Mouse (Mus musculus) A20 (cell line): ENCODE data around the gene Gm3417.
"Not testable (repeated sequence)": the region's sequence is repeated elsewhere in the genome, so short reads cannot be mapped to it uniquely, and the experiment has no call there.

Experiments used
- DNase-seq: peaks from one replicate; pipeline ENCODE4 v3.0.0-alpha.2; 2011; ENCODE audit warnings: low read depth, low spot score

Gm3417 gene

DNA sequence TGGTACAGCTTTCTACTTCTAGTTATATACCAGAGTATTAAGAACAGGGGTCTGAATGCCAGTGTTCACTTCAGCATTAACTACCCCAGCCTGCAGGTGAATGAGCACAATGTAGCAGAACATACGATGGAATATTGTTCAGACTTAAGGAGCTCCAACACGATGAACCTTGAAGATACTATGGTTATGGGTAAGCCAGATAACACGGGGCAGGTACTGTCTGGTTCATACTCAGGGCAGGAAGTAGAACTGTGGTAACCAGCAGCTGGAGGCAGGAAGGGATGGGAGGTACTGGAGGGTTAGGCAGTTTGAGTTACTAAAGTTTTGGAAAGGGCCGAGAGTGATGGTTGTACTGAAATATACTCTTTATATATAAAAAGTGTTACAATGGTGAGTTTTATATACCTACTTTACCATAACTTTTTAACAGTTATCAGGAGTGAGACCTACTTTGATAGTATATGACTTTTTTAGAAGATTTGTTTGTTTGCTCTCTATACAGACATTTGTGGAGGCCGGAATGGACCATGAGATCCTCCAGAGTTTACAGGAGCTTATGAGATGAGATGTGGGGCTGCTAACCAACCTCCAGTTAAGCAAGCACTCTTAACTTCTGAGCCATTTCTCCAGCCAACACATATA lies 19.8 kb downstream of the Gm3417 start:
- DNase-seq, result no peak

DNA sequence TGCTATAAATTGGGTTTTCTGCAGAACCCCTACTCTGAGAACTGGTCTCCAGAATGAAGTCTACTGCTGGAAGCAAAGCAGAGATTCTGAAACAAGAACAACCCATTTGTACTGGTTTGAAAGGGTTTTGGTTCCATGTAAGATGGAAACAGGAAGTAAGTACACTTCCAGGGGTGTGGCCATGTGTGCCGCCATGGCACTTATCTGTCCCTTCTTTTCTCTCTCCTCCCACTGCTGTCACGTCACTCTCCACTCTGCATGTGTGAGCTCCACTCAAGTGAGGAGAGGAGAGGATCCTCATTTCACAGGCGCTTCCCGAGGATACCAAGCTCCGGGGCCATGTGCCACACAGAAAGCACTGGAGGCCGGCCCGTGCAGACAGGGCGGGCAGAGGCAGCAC lies 25.1 kb downstream of the Gm3417 start:
- DNase-seq, result peak; percentile 46

DNA sequence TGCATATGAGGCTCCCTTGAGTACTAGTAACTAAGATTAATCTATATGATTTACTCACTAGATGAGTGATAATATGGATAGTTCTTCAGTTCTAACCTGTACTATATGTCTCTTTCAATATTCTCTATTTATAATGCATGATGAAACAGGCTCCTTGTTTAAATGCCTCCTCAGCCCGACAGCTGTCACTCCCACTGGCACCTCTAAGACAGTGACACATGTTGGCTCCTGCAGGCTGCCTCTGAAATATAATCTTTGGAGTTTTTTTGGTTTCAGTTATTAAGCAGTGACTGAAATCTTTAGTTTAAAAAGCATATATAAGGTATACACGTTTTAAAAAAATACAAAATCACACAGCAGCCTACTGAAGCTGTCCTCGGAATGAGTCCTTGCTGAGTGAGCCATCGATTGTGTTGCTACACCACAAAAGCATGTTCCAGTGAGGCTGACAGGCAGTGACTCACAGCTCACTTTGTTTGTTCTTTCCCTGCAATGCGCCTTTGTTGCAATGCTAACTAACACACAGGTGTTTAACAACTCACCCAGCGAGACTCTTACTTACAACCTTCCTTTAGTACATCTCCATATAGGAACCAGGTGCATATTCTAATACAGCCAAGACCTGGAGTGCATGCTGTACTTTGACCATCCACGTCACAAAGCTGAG lies 29.3 kb downstream of the Gm3417 start:
- DNase-seq, result no peak

DNA sequence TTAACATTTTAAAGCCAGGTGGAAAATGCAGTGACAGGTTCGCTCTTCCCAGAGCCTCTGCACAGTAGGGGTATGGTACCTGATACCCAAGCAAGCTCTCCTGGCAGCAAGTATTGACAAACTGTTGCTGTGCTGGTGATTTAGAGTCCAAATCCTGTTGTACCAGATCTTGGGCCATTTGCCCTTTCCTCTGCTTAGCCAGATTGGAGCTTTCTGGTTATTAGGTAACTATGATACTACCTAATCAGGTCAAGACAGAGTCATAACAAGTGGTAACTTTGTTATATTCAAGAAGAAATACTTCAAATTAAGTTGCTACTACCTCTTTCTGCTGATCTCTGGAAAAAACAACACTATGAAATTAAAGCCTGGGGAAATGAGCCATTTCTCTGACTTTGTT lies 34.0 kb downstream of the Gm3417 start:
- no peak for DNase-seq

DNA sequence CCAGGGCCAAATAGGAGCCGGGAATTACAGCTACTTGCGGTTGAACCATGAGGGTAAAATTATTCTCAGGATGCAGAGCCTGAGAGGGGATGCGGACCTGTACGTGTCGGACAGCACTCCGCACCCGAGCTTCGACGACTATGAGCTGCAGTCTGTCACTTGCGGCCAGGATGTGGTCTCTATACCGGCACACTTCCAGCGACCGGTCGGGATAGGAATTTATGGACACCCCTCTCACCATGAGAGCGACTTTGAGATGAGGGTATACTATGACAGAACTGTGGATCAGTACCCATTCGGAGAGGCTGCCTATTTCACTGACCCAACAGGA lies 34.9 kb downstream of the Gm3417 start:
- DNase-seq, result peak; percentile 45

DNA sequence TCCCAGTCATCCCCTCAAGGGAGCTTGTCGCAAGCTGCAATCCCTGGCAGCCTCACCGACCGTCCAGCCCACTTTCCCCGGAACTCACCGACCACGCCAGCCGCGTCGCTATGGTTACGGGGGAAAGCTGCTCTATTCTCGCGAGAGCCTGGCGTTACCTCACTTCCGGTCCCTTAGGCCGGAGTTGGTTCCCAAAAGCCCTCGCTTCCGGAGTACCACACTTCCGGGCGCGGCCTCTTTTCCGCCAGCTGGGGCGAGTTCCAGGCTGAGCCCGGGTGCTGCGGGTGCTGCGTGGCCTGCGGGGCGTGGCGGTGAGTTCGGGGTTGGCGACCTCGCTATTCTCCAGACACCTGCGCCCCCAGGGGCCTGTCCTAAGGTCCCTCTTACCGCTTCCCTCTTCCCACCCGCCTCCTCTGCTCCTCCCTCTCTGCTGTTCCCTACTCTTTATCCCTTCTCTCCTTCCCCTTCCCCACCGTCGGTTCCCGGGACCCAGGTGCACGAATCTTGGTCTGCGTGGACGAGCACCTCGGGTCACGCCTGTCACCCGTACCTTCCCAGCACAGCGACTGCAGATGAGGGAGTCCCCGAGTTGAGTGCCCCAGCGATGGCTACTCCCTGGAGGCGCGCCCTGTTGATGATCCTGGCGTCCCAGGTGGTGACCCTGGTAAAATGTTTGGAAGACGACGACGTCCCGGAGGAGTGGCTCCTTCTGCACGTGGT lies 35.4 kb downstream of the Gm3417 start, which contains the start of the genes Wdr27 and 1600012H06Rik:
Gene Wdr27 (minus strand): TSS at position 150 of the 720 bp plus-strand sequence.
Gene 1600012H06Rik (plus strand): TSS at position 176 of the 720 bp plus-strand sequence.
- DNase-seq, result peak; percentile 97

DNA sequence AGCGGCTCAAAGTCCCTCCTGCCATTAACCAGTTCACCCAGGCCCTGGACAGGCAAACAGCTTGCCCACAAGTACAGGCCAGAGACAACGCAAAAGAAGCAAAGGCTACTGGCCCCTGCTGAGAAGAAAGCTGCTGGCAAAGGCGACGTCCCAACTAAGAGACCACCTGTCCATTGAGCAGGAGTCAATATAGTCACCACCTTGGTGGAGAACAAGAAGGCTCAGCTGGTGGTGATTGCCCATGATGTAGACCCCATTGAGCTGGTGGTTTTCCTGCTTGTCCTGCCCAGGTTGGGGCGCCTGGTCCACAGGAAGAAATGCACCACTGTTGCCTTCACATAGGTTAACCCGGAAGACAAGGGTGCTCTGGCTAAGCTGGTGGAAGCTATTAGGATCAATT lies 36.4 kb downstream of the Gm3417 start:
- DNase-seq, result not testable (repeated sequence)

DNA sequence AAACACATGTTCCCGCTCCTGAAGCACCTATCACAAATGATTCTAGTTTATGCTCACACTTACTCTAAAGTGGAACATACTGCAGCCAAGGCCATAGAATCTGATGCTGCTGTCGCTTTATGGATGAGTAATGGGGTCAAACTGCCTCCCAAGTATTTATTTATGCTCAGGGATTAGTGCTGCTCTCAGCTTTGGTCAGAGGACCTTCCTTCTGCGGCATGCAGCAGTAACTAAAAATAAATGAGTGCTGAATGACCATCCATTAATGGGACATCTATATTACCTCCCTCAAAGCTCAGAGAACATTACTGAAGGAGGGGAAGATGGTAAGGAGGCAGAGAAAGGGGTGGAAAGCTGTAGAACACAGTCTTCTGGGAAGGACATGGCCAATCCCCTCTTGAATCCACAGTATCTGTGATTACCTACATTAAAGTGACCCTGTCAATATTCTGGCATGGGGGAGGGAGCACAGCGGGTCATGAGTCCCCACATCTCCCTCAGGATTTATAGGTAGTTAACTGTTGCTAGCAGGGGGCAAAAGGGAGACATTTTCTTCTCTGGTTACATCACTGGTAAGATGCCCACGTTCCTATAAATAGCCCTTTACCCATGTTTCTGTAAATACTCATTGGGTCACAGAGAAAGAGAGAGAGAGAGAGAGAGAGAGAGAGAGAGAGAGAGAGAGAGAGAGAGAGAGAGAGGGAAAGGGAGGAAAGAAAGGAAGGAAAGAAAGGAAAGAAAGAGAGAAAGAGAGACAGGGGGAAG lies 42.6 kb downstream of the Gm3417 start:
- no peak for DNase-seq

DNA sequence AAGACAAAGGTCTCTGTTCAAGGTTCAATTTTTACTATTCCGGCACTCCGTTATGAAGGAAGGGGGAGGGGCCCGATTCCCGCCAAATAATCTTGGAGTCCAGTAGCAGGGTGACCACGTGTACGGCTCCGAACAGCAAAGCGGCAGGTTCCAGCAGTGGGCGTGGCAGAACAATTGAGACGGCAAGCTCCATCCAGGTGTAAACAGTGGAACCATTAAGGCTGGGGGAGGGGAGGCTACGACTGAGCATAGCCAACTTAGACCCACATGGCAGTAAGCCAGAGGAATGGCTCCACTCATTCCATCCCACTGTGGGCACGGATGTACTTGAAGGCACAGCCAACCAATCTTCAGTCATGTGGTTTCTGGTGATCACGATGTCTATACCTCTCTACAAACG lies 43.3 kb downstream of the Gm3417 start:
- not testable (repeated sequence) for DNase-seq

DNA sequence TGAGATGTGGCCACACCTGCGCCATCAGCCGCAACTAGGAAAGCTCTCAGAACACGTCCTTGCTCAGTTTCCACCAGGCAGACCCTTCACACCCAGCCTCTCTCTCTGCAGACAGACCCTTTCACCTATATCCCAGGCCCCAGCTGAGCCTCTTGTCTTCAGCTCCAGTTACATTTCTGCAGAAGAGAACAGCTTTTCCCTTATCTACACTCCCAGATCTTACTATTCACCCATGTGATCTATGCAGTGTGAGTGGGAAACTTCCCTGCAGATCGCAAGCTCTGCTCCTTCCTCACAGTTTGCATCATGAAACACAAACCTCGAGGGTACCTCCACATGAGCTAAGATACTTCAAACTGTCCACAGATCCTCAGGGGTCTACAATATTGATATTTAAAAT lies 47.1 kb downstream of the Gm3417 start:
- DNase-seq, result no peak

DNA sequence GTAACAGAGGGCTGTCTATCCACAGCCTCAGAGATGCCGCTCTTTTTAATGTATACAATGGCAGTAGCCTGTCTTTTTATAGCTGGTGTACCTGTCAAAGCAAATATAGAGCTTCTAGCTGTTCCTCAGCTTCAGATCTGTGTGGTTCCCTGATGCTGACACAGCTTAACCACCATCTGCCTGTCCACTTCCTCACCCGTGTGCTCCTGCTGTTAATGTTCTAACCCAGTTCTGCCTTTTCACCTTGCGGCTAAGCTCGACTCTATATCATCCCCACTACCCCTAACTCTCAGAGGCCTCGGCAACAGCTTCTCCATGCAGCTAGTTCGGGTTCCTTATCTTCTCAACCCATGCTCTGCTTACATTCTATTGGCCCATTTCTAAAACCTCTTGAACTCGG lies 47.9 kb downstream of the Gm3417 start:
- DNase-seq, result no peak

DNA sequence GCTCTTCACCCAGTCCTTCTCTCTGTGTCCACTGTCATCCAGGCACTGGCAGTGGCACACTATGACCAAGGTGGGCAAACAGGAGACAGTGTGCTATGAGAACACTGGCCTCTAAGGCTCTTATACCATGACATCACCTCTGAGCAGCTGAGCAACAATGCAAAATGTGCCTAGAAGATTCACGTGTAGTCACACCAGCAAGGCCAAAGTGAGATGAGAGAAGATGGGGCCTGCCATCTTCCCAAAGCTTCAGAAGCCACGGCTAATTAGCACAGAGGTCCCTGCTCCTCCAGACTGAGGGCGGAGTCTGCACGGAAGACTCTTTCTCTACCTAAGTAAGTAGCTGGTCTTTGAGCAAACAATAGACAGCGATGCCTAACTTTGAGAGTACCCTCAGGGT lies 50.0 kb downstream of the Gm3417 start:
- DNase-seq, result no peak

DNA sequence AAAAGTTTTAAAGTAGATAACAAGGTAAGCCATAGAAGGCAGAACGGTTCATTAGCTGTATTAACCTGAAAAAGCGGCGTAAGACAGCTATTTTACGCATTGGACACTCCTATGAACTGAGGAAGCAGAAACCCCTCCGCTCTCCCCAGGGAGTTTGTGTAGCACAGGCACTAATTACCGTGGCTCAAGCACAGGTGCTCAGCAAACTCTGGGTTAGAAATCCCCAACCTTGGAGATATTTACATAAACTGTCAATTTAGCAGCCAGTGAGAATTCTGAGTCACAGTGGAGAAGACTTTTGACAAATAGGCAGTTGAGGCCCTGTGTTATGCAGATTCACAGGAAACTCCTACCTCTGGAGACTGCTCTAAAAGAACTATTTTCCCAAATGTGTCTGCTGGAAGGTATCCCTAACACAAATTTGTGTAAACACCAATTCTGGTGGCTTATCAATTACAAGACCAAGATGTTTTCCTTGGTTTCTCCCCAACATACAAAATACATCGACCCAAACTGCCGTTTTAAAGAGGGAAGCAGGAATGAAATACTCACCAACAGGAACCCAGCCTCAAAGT lies 50.9 kb downstream of the Gm3417 start:
- DNase-seq, result peak; percentile 81

DNA sequence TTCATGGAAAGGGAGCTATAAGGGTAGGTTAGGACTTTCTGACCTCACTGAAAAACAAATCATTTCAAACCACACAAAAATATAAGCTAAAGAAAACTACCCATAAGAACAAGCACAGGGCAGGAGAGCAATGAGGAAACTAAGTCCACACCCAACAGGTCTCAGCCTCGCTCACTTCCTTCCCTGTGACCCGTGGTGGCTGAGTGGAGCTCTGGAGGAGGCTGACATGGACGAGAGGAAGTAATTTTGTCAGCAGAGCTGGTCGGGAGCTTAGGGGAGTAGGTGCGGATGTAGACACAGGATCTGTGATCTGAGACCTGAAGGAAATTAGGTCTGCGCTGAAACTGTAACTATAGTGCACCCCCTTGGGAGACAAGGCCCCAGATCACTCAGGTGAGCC lies 57.0 kb downstream of the Gm3417 start:
- DNase-seq, result no peak

DNA sequence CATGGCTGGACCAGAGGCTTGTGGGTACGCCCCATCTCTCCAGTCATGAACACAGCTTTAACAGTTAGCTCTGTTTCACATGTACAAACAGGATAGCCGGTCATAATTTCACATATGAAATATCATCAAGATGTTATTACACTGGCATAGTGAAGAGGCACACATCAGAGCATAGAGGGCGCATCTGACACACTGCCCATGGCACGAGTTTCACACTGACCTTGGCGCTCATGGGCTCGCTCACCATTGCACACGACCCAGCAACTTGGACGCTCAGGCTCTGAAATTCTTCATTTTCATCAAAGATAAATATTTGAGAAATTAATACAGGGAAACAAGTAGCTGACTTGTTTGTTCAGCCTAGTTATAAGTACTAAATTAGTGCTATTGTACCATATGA lies 60.7 kb downstream of the Gm3417 start:
- peak; percentile 30 for DNase-seq

DNA sequence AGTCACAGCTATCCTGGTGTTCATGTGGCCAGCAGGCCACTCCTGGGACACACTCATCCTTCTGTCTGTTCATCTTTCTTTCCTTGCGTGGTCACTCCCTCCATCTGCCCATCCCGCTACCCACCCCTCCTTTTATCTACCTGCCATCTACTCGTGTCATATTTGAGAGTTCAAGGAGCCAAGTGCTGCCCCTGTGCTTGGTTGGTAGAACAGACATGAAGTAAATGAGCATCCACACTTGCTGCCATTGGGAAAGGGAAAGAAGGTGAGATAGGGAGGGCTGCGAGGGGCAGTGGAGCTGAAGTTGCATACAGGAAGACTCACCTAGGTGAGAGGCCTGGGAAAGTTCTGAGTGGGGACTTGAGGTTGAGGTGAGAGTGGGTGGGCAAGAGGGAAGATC lies 64.2 kb downstream of the Gm3417 start:
- no peak for DNase-seq
